Mouse (Mus musculus) spleen, embryonic (tissue): ENCODE measurements around the gene Flt3l.
"Not testable (repeated sequence)": the region's sequence is repeated elsewhere in the genome, so short reads cannot be mapped to it uniquely, and the experiment has no call there.

ENCODE experiments used
- CTCF ChIA-PET: fragments of 350-600 bp; sonication (Branson Sonifier 250); formaldehyde crosslinking; loops from one replicate; lab custom pipeline; 2022; lab: Charles Lee

Gene Flt3l

DNA sequence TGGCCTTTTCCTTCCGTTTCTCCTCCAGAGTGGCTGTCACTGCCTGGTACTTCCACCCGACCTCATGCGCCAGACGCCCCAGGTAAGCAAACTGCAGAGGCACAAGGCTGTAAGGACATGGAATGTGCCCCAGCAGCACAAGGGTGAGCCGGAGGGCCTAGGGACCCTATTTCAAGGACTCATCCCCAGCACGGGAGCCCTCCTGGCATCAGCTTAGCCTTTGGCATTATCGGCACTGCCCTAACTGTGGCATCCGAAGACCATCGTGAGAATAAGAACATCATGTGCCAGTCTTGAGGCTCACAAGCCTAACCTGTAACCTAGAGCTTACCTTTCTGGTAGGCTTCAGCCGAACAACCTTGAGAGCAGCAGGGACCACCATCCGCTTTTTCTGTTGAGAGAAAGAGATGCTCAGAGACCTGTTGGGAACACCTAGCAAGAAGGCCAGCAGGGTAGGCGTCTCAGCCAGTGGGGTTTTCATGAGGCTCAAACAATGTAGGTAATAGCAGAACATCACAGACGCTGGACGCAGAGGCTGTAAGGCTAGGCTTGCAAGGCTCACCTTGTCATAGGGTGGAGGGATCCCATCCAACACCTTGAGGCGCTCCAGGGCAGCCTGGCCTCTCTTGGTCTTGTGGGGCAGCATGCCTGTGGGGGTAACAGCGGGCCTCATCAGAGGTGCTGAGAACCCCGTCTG is 9.9 kb downstream of the Flt3l start:
- CTCF ChIA-PET: interaction anchor here (0.7 kb wide), 1 partner anchor 127 kb away, joined by 5 read pairs; no protein-coding TSS in a partner anchor

DNA sequence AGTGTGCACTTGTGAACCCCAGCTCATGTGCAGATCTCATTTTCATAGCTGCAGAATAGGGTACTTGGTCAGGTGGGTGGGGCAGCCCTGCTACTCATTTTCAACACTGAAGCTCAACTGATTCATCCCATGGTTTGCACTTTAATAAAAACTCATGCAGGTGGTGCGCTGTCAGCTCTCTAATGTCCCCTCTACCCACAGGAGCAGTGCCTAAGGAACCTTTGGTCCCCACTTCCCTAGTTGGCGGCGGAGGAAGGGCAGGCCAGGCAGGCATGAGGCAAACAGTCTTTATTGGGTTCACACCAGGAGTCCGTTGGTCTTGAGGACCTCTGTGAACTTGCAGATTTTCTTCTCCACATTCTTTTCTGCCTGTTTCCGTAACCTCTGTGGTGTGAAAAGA is 10.6 kb downstream of the Flt3l start:
- CTCF ChIA-PET: not testable (repeated sequence)

DNA sequence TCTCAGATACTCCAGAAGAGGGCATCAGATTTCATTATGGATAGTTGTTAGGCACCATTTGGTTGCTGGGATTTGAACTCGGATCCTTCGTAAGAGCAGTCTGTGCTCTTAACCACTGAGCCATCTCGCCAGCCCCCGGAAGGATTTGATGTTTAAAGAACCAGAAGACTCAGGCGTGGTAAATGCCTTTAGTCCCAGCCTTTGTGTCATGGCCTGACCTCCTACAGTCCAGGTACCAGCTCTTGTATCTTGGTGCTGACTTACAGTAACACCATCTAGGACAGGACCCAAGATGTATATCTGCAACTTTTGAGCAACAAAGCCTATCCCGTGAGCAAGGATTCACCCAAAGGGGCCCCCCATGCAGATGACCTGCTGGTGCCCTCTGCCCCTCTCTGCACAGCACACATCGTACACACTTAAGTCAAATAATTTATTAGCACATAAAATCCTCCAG is 11.1 kb downstream of the Flt3l start:
- CTCF ChIA-PET: no interaction called here

DNA sequence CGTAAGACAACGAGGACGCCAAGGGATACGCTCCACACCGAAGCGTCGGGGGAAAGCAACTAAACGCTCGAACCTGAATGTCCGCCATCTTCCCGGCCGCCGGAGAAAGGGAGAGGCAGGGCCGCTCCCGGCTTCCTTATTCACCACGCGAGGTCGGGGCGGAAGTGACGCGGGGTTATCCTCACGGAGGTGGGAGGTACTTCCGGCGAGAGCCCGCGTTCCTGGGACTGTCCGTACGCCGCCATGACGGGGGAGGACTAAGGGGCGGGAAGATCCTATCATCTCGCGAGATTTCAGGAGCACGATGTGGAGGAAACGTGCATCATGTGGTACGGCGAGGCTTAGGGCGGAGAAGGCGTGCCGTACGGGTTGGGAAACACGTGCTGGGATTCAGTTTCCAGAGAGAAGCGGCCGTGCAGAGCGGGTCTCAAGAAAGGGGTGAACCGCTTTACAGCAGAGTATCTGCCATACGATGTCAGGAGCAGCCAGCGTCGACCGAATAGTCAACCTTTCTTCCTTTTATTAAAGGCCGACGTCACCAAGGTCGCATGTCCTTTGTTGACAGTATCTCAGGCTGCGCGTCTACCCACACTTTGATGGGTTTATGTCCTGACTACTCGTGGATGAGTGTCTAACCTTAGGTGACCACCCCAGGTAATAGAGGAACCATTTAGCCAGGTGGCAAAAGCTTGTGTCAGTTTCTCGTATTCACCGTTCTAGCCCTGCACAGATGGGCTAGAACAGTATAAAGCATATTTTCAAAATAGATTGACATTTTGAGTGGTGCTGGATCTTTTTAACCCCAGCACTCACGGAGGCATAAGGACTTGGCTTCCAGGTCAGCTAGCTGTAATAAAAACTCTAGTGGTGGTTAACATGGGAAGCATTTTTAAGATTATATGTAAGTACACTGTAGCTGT is 11.7 kb downstream of the Flt3l start, which contains the start of gene Rps11:
Rps11 (minus strand) TSS at position 216 of the 920 bp plus-strand sequence.
- CTCF ChIA-PET: no interaction called here

DNA sequence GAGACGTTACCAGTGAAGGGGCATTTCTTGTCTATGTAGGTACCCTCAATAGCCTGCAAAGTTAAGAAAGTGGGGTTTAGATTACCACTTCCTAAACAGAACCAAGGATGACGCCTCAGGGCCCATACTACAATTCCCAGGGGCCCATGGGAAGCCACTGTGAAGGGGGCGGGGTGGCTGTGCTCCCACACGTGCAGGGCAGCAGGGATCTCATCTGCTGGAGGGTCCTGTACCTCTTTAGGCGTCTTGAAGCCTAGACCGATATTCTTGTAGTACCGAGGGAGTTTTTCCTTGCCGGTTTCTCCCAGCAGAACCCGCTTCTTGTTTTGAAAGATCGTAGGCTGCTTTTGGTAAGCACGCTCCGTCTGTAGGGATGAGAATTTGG is 13.1 kb downstream of the Flt3l start:
- CTCF ChIA-PET: interaction anchor here (0.5 to 0.7 kb wide), 2 partner anchors 166 to 167 kb away, joined by 3 read pairs; no protein-coding TSS in a partner anchor

DNA sequence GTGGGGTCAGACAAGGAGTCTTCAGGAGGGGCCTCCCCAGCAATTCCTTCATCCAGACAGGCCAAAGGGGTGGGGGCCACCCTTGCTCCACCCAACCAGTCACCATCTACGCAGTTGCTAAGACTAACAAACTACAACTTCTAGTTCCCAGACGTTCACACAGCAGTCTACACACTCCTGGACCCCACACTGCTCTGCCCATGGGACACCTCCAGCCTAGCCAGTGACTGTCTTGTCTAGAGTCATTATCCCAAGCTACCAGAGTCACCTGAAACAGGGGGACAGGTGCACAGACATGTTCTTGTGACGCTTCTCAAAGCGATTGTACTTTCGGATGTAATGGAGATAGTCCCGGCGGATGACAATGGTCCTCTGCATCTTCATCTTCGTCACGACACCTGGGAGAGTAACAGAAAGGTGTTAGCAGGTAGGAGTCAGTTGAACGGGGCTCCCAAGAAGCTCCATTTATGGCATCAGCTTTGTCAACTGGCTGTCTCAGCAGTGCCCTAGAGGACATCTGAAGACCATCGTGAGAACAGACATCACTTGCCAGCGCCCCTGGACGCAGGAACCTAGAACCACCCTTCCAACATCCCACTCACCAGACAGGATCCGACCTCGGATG is 13.6 kb downstream of the Flt3l start:
- CTCF ChIA-PET: interaction anchor here (0.8 kb wide), 1 partner anchor 14 kb away, joined by 3 read pairs; the partner anchor contains the start of genes Flt3l and Gm45713

DNA sequence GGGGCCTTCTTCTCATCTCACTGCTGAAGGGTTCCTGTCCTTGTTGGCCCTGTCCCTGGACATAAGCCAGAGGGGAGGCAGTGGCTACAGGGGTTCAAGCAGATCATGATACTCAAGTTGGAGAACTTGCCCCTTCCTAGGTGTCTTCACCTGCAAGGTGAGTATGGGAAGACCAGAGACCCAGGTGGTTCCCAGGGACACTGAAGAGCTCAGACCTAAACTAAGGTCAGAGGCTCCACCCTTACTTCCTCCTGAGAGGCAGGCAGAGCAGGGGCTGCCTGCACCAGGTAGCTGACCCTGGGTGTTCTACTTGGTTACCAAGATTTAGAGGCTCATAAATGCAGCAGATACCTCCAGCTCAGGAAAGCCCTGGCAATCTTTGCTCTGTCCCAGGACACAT is 14.3 kb downstream of the Flt3l start:
- CTCF ChIA-PET: interaction anchor here (0.6 to 0.8 kb wide), 2 partner anchors 14 to 182 kb away, joined by 3 read pairs; partner anchors contain the start of genes Flt3l and Gm45713

DNA sequence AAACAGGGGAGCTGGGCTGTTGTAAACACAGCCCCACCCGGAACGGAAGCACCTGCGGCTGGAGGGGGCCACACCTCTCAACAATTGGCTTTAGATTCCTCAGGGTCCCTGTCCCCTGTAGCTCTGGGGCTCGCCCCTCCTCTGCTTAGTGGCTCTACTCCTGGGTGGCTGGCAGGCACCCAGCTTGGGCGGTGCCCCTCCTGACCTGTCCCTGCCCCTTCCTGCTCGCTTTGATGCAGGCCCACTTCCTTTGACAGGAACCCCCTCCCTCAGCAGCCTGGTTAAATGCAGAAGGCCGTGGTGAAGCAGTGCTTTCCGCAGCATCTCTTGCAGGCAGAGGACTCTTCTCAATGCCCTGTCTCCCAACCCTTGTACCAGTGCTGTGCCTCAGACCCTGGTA is 14.8 kb downstream of the Flt3l start:
- CTCF ChIA-PET: no interaction called here

DNA sequence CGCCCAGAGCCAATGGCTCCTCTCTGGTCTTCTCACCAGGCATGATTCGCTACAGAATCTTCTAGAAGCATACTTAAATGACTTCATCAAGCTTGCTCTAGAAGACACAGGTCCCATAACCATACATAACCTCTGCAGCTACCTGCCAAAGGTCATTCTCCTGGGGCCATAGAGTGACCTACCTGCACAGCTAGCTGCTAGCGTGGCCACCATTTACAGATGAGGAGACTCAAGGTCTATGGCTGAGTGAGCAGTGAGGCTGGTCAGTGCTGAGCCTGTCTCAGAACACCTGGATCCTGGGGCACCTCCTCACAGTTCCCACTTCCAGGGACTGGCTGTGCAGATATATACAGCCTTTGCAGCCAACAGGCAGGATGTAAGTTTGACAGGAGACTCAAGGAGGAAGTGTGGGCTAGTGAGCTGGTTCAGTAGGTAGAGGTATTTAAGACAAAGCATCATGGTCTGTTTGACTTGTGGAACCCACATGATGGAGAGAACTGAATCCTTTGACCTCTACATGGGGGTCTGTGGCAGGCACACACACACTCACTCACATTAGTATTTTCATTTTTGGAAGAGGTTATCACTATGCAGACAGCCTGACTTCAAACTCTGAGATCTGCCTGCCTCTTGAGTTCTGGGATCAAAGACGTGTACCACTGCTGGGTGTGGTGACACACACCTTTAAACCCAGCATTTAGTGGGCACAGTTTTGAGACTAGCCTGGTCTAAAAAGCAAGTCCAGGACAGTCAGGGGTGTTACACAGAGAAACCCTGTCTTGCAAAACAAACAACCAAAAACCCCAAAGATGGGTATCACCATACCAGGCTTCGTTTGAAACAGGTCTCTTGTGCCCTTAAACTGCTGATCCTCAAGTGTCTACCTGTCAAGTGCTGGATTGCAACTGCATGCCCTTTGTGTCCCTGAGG is 16.2 kb downstream of the Flt3l start:
- CTCF ChIA-PET: no interaction called here

DNA sequence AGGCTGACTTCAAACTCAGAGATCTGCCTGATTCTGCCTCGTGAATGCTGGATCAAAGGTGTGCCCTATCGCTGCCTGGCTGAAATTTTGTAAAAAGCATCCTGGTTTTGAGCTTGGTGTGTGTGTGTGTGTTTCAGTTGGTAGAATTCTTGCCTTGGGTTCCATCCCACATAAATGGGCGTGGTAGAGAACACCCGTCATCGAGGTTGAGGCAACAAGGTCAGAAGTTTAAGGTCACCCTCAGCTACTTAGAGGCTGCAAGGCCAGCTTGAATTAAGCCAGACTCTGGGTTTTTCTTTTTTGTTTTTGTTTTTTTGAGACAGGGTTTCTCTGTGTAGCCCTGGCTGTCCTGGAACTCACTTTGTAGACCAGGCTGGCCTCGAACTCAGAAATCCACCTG is 17.9 kb downstream of the Flt3l start:
- CTCF ChIA-PET: no interaction called here

DNA sequence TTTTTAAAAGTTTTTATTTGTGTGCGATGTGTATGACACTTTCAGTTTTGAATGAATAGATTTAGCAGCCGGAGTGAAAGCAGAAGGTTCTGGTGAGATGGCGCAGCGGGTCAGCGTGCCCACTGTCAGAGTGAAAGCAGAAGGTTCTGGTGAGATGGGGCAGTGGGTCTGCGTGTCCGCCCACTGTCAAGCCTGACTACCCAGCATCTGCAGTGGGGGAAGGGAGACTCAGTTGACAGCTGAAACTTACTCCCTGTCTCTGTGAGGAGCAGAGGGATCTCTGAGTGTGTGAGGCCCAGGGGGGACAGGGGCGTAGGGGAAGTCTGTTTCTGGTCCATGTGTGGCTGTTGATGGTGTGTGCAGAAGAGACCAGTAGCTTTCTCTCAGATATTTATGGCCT is 18.7 kb downstream of the Flt3l start:
- CTCF ChIA-PET: no interaction called here

DNA sequence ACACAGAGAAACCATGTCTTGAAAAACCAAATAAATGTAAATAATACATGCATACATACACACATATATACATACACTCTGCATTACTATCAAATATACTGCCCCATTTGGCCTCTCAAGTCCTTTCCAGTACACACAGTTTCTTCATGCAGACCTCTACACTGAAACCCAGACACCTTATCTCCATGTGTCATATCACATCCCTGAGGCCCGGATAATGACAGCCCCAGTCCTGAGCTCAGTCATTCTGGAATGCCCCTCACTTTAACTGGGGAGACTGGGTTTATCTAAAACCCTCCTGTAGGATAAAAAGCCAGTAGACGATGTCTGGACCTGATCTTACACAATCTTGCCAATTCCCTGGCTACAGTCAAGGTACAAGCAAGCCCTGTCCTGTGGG is 22.8 kb downstream of the Flt3l start:
- CTCF ChIA-PET: no interaction called here

DNA sequence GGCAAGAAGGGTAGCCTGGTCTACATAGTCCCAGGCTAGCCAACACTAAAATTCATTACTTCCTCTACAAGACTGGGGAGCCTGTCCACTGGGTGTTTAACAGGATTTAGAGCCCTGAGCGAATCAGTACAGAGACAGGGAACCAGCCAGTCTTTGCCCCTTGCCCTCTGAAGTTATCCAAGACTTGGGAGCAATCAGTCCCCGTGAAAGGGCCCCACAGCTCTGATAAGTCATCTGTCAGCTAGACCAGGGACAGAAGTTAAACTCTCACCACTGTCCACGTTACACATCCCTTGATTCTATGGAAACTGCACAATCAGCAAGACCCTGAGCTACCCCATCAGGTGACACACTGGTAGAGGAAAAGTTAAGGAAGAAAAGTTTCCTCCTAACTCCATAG is 23.7 kb downstream of the Flt3l start:
- CTCF ChIA-PET: no interaction called here

DNA sequence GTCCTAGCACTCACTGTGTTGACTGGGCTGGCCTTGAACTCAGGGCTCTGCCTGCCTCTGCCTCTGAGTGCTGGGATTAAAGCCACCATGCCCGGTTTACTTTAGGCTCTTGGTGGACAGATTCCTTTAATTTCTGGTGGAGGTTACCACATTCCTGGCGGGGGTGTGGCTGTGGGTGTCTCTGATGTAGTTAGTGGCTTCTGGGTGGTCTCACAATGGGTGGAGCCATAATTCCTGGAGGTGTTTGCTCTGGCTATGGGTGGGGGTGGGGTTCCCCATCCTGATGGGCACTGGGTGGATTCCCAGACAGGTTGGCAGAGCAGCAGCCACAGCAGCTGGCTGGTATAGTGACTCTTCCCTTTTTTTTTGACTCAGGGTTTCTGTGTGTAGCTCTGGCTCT is 24.3 kb downstream of the Flt3l start:
- CTCF ChIA-PET: no interaction called here

DNA sequence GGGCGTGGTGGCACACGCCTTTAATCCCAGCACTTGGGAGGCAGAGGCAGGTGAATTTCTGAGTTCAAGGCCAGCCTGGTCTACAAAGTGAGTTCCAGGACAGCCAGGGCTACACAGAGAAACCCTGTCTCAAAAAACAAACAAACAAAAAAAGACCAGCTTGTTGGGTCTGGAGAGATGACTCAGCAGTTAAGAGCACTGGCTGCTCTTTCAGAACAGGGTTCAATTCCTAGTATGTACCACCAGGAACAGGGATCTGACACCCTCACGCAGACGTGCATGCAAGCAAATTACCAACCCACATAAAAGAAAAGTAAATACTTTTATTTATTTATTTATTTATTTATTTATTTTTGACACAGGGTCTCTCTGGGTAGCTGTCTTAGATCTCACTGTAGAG is 26.1 kb downstream of the Flt3l start:
- CTCF ChIA-PET: not testable (repeated sequence)

DNA sequence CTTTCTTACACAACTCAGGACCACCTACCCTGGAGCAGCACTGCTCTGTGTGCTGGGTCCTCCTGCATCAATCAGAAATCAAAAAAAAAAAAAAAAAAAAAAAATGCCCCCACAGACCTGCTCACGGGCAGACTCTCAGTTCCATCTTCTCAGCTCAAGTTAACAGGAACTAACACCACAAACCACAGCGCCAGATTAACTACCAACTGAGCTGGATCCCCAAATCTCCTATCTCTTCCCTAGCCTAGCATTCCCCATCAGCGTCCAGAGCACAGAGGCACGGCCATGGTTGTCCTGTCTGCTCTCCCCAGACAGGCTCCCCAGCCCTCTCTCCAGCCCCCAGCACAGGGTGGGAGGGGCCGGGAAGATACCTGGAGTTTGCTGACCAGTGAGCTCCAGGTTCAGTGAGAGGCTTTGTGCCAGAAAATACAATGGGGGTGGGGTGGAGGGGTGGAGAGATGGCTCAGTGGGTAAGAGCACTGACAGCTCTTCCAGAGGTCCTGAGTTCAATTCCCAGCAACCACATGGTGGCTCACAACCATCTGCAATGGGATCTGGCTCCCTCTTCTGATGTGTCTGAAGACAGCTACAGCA is 29.1 kb downstream of the Flt3l start:
- CTCF ChIA-PET: interaction anchor here (0.7 kb wide), 1 partner anchor 31 kb away, joined by 3 read pairs; no protein-coding TSS in a partner anchor

DNA sequence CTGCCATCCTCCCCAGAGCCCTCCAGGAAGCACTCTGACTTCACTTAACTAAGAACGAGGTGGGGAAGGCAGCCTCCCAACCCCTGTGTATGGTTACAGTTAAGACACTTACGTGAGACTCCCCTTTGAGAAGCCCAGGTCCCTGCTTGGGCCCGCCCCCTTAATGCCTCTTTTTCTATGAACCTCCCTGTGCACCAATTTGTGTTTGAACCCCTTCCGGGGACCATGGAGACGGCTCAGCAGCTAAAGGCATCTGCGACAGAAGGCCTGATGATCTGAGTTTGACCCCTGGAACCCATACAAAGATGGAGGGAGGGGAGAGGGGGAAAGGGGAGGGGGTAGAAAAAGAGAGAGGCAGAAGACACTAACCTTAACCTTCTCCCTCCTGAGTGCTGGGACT is 29.8 kb downstream of the Flt3l start:
- CTCF ChIA-PET: interaction anchor here (0.8 kb wide), 1 partner anchor 10 kb away, joined by 5 read pairs; no protein-coding TSS in a partner anchor

DNA sequence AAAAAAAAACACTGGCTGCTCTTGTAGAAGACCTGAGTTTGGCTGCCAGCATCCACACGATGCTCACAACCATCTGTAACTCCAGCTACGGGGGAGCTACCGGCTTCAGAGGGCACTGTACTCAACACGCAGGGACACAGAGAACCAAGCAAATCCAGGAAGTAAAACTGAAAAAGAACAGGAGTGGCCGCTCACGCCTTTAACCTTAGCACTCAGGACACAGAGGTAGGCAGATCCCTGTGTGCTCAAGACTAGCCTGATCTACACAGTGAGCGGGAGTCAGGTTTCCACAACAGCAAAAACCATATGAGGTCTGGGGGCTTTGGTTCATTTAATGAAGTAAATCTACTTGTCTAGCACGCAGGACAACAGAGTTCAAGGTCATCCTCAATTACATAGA is 30.7 kb downstream of the Flt3l start:
- CTCF ChIA-PET: no interaction called here

DNA sequence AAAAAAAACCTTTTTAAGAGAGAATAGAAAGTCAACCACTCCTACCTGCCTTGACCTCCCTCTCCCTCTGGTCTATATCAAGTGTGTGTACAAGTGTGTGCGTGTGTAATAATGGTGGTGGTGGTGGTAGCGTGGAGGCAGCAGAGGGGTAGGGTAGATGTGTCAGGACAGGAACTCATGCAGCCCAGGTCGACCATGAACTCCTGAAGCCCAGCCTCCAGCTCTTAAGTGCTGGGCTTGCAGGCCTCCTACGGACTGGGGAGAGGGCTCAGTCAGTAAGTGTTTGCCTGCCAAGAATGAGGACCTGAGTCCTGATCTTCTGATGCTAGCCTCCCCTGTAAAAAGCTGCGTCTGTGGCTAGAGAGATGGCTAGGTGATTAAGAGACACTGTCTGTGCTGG is 31.3 kb downstream of the Flt3l start:
- CTCF ChIA-PET: no interaction called here

DNA sequence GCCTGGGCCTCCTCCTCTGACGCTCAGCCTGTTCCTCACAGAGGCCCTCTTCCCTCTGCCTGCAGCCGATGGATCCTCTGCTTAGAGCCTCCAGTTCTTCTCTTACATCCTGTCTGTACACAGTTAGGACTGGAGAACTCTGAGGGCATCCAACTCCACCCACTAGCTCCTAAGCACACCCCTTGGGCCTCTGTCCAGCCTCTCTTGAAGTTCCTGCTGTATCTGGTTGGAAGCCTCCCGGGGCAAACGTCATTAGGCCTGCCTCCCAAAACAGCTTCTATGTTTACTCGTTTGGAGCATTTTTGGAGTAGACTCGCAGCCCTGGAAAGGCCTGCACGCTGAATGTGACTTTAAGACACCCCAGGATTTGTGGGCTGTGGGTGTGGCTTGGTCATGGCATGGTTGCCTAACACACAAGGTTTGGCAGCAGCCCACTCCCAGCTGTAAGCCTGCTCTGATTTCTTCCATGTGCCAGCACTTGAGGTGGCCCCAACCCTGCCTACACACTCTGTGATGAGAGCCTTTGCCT is 32.5 kb downstream of the Flt3l start, which contains the start of gene Fcgrt:
Fcgrt (minus strand) TSS at position 200 of the 529 bp plus-strand sequence.
- CTCF ChIA-PET: no interaction called here
